Mouse (Mus musculus) erythroblast, embryonic 14.5 days (primary cell): Measurements from ENCODE around the gene Arhgap33.

Source experiments
- GATA1 ChIP-seq: IDR thresholded peaks from 2 replicates; pipeline ENCODE4 v1.6.1; 2012; ENCODE audit warnings: low read length, inconsistent platforms, mixed read lengths
- TAL1 ChIP-seq: IDR thresholded peaks from 3 replicates; pipeline ENCODE4 v1.6.1; 2012; ENCODE audit warnings: low read length, inconsistent platforms, mixed read lengths

- no peak for TF ChIP-seq GATA1
- TF ChIP-seq TAL1, result no peak
These were observed 26.8 kb downstream of the Arhgap33 start for GRCm38 (mm10) chr7:30508061-30508460.
